ENCODE assay signal across 8 mouse cellular contexts in the genomic region with DNA sequence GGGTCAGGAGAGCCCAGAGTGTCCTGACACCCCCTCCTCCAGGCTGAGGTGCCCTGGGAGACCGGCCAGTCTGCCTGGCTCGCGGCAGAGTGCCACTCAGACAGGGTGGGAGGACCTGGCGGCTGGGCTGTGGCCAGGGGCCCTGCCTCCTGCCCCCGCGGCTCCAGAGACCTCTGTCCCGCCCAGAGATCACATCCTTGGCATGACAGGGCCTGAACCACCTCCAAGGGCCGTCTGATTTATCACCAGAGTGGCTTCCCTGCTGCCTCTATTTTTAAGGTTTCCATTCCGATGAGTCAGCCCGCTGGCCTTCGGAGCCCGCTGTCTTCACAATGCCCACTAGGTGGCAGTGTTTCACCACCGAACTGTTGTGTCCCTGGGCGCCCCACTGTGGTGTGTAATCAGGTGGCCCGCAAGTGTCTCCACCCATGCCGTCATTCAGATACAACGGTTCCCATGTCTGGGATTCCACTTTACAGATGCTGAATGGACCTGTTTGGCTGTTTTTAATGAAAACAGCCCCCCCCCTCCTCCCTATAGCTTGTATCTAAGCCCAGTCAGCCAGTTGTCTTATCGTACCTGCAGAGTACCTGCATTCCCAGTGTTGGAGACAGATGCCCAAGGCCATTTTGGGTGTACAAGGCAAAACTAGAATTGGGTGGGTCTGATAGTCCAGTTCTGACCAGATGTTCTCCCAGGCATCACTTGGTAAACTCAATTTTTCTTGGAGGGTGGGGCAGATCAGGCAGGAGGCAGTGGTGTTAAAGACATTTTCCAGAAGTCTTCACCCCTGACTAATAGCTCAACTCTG. TPM values are rescaled to one million over a fixed set of nuclear protein-coding genes. Genes with fewer than 3 reads are reported as not detected.
DNase-seq lines count a peak whose midpoint lies in the region; ATAC-seq lines count a peak whose summit lies in the region.

No protein-coding gene starts in this region.

- no peak overlapping the region for H3K27ac ChIP-seq in forebrain, embryonic 14.5 days (ENCODE audit: low read depth, low read length)
- no peak overlapping the region for H3K27ac ChIP-seq in liver, embryonic 16.5 days (ENCODE audit: low read length)
- no peak overlapping the region for H3K27ac ChIP-seq in neural tube, embryonic 13.5 days (replicated peaks)

- no peaks in the 10 kb centered on the region for H3K36me3 ChIP-seq in forebrain, embryonic 14.5 days (ENCODE audit: control insufficient read depth, insufficient read depth, low read length)
- no peaks in the 10 kb centered on the region for H3K36me3 ChIP-seq in liver, embryonic 16.5 days (ENCODE audit: control insufficient read depth, insufficient read depth)
- no peaks in the 10 kb centered on the region for H3K36me3 ChIP-seq in neural tube, embryonic 13.5 days

- no peak overlapping the region for H3K4me3 ChIP-seq in forebrain, embryonic 14.5 days (ENCODE audit: low read depth, low read length)
- H3K4me3 ChIP-seq in liver, embryonic 16.5 days (ENCODE audit: low read depth, low read length), result no peak overlapping the region
- peak overlapping the region; percentile 24 for H3K4me3 ChIP-seq in neural tube, embryonic 13.5 days

- H3K27me3 ChIP-seq in forebrain, embryonic 14.5 days (replicated peaks; ENCODE audit: control insufficient read depth, insufficient read depth, low read length), result peaks cover 22% of the 10 kb centered on the region
- H3K27me3 ChIP-seq in liver, embryonic 16.5 days (ENCODE audit: control insufficient read depth, insufficient read depth, low read depth, low read length), result peaks cover 31% of the 10 kb centered on the region
- peaks cover 53% of the 10 kb centered on the region for H3K27me3 ChIP-seq in neural tube, embryonic 13.5 days

- peak; percentile 84 for DNase-seq in ES-CJ7 (ENCODE audit: low read depth, low spot score)
- DNase-seq in forebrain, embryonic 14.5 days (ENCODE audit: low spot score), result peak; percentile 93
- DNase-seq in heart, postnatal 14 days, result peak; percentile 87 to 94
- DNase-seq in large intestine, adult 2 months (ENCODE audit: low read depth, low spot score), result peak; percentile 57
- peak; percentile 91 for DNase-seq in testis, postnatal 10 days (ENCODE audit: low spot score)

- peak; percentile 71 for ATAC-seq in cerebellum, adult (ENCODE audit: insufficient number of reproducible peaks, low FRiP score, low TSS enrichment)
- ATAC-seq in forebrain, embryonic 14.5 days, result peak; percentile 85
- ATAC-seq in liver, embryonic 16.5 days (ENCODE audit: low read depth), result peak; percentile 55; the same call in 1 of the 2 replicates
- ATAC-seq in neural tube, embryonic 13.5 days (ENCODE audit: low read depth), result peak; percentile 75

- H3K9ac ChIP-seq in forebrain, embryonic 14.5 days (ENCODE audit: low read length), result peak overlapping the region; percentile 35; the same call in 1 of the 2 replicates
- no peak overlapping the region for H3K9ac ChIP-seq in liver, embryonic 16.5 days (ENCODE audit: low read depth, low read length)
- peak overlapping the region; percentile 57 for H3K9ac ChIP-seq in neural tube, embryonic 13.5 days

- H3K4me2 ChIP-seq in forebrain, embryonic 14.5 days (ENCODE audit: low read length), result peak overlapping the region; percentile 35; the same call in 1 of the 2 replicates
- no peak overlapping the region for H3K4me2 ChIP-seq in liver, embryonic 16.5 days (ENCODE audit: low read depth, low read length)
- H3K4me2 ChIP-seq in neural tube, embryonic 13.5 days, result peak overlapping the region; percentile 49

- H3K4me1 ChIP-seq in forebrain, embryonic 14.5 days (ENCODE audit: control insufficient read depth, insufficient read depth, low read length), result no peaks in the 10 kb centered on the region
- peaks cover 3% of the 10 kb centered on the region; the same call in 1 of the 2 replicates for H3K4me1 ChIP-seq in liver, embryonic 16.5 days (ENCODE audit: control insufficient read depth, low read depth, low read length)
- peaks cover 13% of the 10 kb centered on the region for H3K4me1 ChIP-seq in neural tube, embryonic 13.5 days (replicated peaks)

- H3K9me3 ChIP-seq in forebrain, embryonic 14.5 days (replicated peaks; ENCODE audit: control insufficient read depth, low read length), result no peaks in the 10 kb centered on the region
- no peaks in the 10 kb centered on the region for H3K9me3 ChIP-seq in liver, embryonic 16.5 days (replicated peaks; ENCODE audit: control insufficient read depth, low read length)
- no peaks in the 10 kb centered on the region for H3K9me3 ChIP-seq in neural tube, embryonic 13.5 days

- intact Hi-C loops in heart, postnatal 14 days (cut with DNase I), result loop anchor here (1.0 to 2.0 kb wide), 3 partner anchors 19 to 228 kb away; partner anchors contain the start of genes Foxs1 and Pdrg1

- 4% methylated on average over 18 of the region's 18 CpGs for WGBS in forebrain, embryonic 14.5 days
- WGBS in large intestine, adult 2 months, result under 1% methylated on average over 18 of the region's 18 CpGs
- WGBS in liver, embryonic 16.5 days (ENCODE audit: insufficient replicate concordance), result 2% methylated on average over 18 of the region's 18 CpGs
- 4% methylated on average over 18 of the region's 18 CpGs for WGBS in neural tube, embryonic 13.5 days

RNA-seq across cellular contexts. Expression of gene Mylk2, which starts 3.4 kb away (rescaled TPM):
- polyA plus RNA-seq in forebrain, embryonic 14.5 days (2014; fragmentation: Nextera tagmentation; extraction: Ambion mirVana), result not detected in 2 replicates
- under 1 TPM; 0.34 to 0.41 TPM for total RNA-seq in heart, postnatal 14 days (2021)
- polyA plus RNA-seq in large intestine, adult 2 months (2012; rRNA removed), result 0.04 and 0.10 TPM in 2 replicates
- polyA plus RNA-seq in liver, embryonic 16.5 days (2015; fragmentation: Nextera tagmentation; extraction: Ambion mirVana), result 0.13 and 0.24 TPM in 2 replicates
- not detected in 2 replicates for polyA plus RNA-seq in neural tube, embryonic 13.5 days (2015; fragmentation: Nextera tagmentation; extraction: Ambion mirVana)

RNA-seq across cellular contexts. Expression of gene Foxs1, which starts 18.5 kb away (rescaled TPM):
- 4.0 TPM in 2 replicates for polyA plus RNA-seq in forebrain, embryonic 14.5 days (2014; fragmentation: Nextera tagmentation; extraction: Ambion mirVana)
- total RNA-seq in heart, postnatal 14 days (2021), result 1 to 10 TPM; 6.0 to 6.7 TPM
- 1.9 and 2.0 TPM in 2 replicates for polyA plus RNA-seq in large intestine, adult 2 months (2012; rRNA removed)
- polyA plus RNA-seq in liver, embryonic 16.5 days (2015; fragmentation: Nextera tagmentation; extraction: Ambion mirVana), result 0.21 and 0.35 TPM in 2 replicates
- polyA plus RNA-seq in neural tube, embryonic 13.5 days (2015; fragmentation: Nextera tagmentation; extraction: Ambion mirVana), result 3.5 and 3.6 TPM in 2 replicates

RNA-seq across cellular contexts. Expression of gene Dusp15, which starts 37.0 kb away (rescaled TPM):
- 6.4 and 6.6 TPM in 2 replicates for polyA plus RNA-seq in forebrain, embryonic 14.5 days (2014; fragmentation: Nextera tagmentation; extraction: Ambion mirVana)
- total RNA-seq in heart, postnatal 14 days (2021), result under 1 TPM in 1 of 2 experiments, not detected in 1; 0.22 TPM
- 0.06 TPM in 1 of 2 replicates, not detected in the other for polyA plus RNA-seq in large intestine, adult 2 months (2012; rRNA removed)
- not detected in 2 replicates for polyA plus RNA-seq in liver, embryonic 16.5 days (2015; fragmentation: Nextera tagmentation; extraction: Ambion mirVana)
- 7.8 and 9.9 TPM in 2 replicates for polyA plus RNA-seq in neural tube, embryonic 13.5 days (2015; fragmentation: Nextera tagmentation; extraction: Ambion mirVana)

RNA-seq across cellular contexts. Expression of gene Ttll9, which starts 47.8 kb away (rescaled TPM):
- 2.5 and 4.3 TPM in 2 replicates for polyA plus RNA-seq in forebrain, embryonic 14.5 days (2014; fragmentation: Nextera tagmentation; extraction: Ambion mirVana)
- not detected for total RNA-seq in heart, postnatal 14 days (2021)
- polyA plus RNA-seq in large intestine, adult 2 months (2012; rRNA removed), result 0.12 TPM in 1 of 2 replicates, not detected in the other
- 0.09 and 0.13 TPM in 2 replicates for polyA plus RNA-seq in liver, embryonic 16.5 days (2015; fragmentation: Nextera tagmentation; extraction: Ambion mirVana)
- 4.3 and 4.9 TPM in 2 replicates for polyA plus RNA-seq in neural tube, embryonic 13.5 days (2015; fragmentation: Nextera tagmentation; extraction: Ambion mirVana)
